Mouse (Mus musculus) layer of hippocampus, postnatal 10 days (tissue): ENCODE measurements at regions not wholly inside any gene's neighbourhood (a gene's known extent, or its start where the extent isn't known, plus 50 kb on each side); places are given as distances from the start of the nearest gene placed in this dataset.

ENCODE experiments used
- DNase-seq, 2 experiments: peaks; one replicate each; pipeline ENCODE4 v3.0.0; 2021; ENCODE audit warnings: low spot score in 2 of 2

GRCm38 (mm10) chr5:62545785-62546184 lies 220.2 kb downstream of the Arap2 start:
- no peak for DNase-seq

- DNase-seq: no peak
These were observed 226.7 kb downstream of the Arap2 start for GRCm38 (mm10) chr5:62539304-62539703.

GRCm38 (mm10) chr5:62511827-62512226 lies 254.1 kb downstream of the Arap2 start:
- DNase-seq: no peak

- peak; percentile 9 to 30 for DNase-seq
These were observed 282.4 kb downstream of the Arap2 start for GRCm38 (mm10) chr5:62483521-62483920.

- DNase-seq: no peak
These were observed 285.0 kb downstream of the Arap2 start for GRCm38 (mm10) chr5:62480967-62481366.

GRCm38 (mm10) chr5:62473412-62473811 lies 292.5 kb downstream of the Arap2 start:
- no peak for DNase-seq

GRCm38 (mm10) chr5:62466802-62467201 lies 299.2 kb downstream of the Arap2 start:
- DNase-seq: no peak

GRCm38 (mm10) chr5:62462574-62462973 lies 303.4 kb downstream of the Arap2 start:
- no peak for DNase-seq
